Mouse (Mus musculus) midbrain, embryonic 15.5 days (tissue): ENCODE data around the gene Ada. TPM values are rescaled to one million over a fixed set of nuclear protein-coding genes. Genes with fewer than 3 reads are reported as not detected.
"Not testable (repeated sequence)": the region's sequence is repeated elsewhere in the genome, so short reads cannot be mapped to it uniquely, and the experiment has no call there.

Experiments used
- ATAC-seq: fragments of 200-750 bp; cut with Nextera tagmentation; replicated peaks from 2 replicates; pipeline ENCODE4 v1.8.0; 2017; ENCODE audit warnings: moderate TSS enrichment
- H3K27ac ChIP-seq: fragments of 300-500 bp; sonication (generic); 2 replicates; pipeline ENCODE4 v1.5.1; 2015; ENCODE audit warnings: mild to moderate bottlenecking, inconsistent platforms
- H3K27me3 ChIP-seq: fragments of 300-500 bp; sonication (generic); replicated peaks from 2 replicates; pipeline ENCODE4 v1.6.1; 2015; ENCODE audit warnings: inconsistent platforms
- H3K36me3 ChIP-seq: fragments of 300-500 bp; sonication (generic); replicated peaks from 2 replicates; pipeline ENCODE4 v1.6.1; 2015; ENCODE audit warnings: inconsistent platforms
- H3K4me1 ChIP-seq: fragments of 300-500 bp; sonication (generic); 2 replicates; pipeline ENCODE4 v1.6.1; 2015; ENCODE audit warnings: inconsistent platforms
- H3K4me2 ChIP-seq: fragments of 300-500 bp; sonication (generic); 2 replicates; pipeline ENCODE4 v1.6.1; 2015; ENCODE audit warnings: inconsistent platforms, mild to moderate bottlenecking, moderate library complexity
- H3K4me3 ChIP-seq: fragments of 300-500 bp; sonication (generic); 2 replicates; pipeline ENCODE4 v1.5.1; 2015; ENCODE audit warnings: mild to moderate bottlenecking, inconsistent platforms
- H3K9ac ChIP-seq: fragments of 300-500 bp; sonication (generic); 2 replicates; pipeline ENCODE4 v1.6.1; 2015; ENCODE audit warnings: mild to moderate bottlenecking, inconsistent platforms
- H3K9me3 ChIP-seq: fragments of 300-500 bp; sonication (generic); 2 replicates; pipeline ENCODE4 v1.6.1; 2016; ENCODE audit warnings: inconsistent platforms
- WGBS: fragments of 180-500 bp; shearing (Covaris S2); methylation state at CpG from one replicate; pipeline ENCODE4 v1.1.7; 2015; ENCODE audit warnings: mixed read lengths; 5-methylcytosine and 5-hydroxymethylcytosine counted together
- polyA plus RNA-seq: library from polyadenylated mRNA; unstranded; fragments of >200 nt; fragmentation: Nextera tagmentation; extraction: Ambion mirVana; gene quantifications from 2 replicates; pipeline ENCODE4 v1.2.1, GENCODE M21; 2015

The Ada gene
- polyA plus RNA-seq, 1 experiment from 2014 or later, result 3.9 TPM

DNA sequence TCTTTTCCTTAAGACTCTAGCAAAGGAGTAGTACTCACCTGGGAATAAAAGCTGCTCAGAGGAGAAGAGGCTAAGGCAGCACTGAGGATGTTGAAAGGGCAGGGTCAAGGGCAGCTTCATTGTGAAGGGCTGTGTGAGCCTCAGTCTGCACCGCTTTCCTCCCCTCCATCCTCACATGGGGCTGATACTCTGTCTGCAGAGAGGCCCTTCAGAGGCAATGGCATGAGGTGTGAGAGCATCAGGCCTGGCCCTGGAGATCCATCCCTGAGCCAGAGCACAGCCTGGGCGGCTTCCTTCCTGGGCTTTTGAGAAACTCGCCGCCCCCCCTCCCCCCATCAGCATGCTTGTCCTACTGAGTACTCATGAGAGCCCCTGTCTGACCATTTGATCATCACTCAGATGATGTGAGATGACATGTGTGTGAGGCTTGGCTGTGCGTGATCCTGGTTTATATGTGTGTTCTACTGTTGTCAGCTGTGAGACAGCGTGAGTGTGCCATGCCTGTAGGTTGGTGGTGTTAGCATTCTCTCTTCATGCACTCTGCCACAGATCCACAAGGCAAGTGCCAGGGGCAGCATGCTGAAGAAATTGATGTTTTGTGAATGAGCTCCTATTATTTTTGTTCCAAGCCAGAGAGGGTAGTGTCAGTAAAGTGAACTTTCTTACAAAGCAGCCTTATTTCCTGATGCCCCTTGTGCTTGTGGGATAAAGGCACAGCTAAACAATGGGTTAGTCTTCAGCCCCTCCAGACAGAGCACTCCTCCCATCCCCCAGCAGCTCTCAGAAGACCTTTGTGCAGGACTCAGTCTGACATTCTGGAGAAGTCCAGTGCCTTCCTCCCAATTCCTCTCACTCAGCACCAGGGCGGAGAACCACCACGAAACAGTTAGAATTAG lies 59.4 kb downstream of the Ada start:
- 46% methylated on average over 8 of the region's 8 CpGs for WGBS
- Histone ChIP-seq H3K9ac (no peak overlapping the region), H3K36me3 (no peaks in the 10 kb centered on the region), H3K9me3 (no peaks in the 10 kb centered on the region), H3K4me3 (no peak overlapping the region), H3K4me2 (no peak overlapping the region), H3K27ac (0 out of 2 replicates have a peak overlapping the region, but pooled peaks have one; percentile 34), H3K27me3 (no peaks in the 10 kb centered on the region), H3K4me1 (peaks cover 19% of the 10 kb centered on the region)
- 0 out of 2 replicates have a peak, but pooled peaks have one; percentile 52 for ATAC-seq

DNA sequence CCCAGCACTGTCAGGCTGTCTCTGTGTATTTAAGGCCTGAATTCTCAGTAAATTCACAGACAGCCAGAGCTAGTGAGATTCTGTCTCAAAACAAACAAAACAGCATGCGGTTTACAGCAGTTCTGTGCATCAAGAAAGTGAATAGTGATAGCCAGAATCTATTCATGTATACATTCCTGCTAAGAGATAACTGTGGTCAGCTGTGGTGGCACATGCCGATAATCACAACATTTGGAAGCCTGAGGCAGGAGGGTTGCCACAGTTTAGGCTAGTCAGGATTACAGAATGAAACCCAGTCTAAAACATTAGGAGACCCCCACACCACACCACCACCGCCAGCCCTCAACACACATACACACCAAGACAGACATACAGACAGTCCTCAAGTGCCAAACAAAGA lies 60.3 kb downstream of the Ada start:
- Histone ChIP-seq H3K4me1 (peaks cover 23% of the 10 kb centered on the region), H3K4me2 (no peak overlapping the region), H3K36me3 (no peaks in the 10 kb centered on the region), H3K27ac (peak overlapping the region; percentile 25; the same call in 1 of the 2 replicates), H3K9me3 (no peaks in the 10 kb centered on the region), H3K9ac (no peak overlapping the region), H3K27me3 (no peaks in the 10 kb centered on the region), H3K4me3 (no peak overlapping the region)
- WGBS, result 92% methylated on average over 3 of the region's 3 CpGs
- no peak for ATAC-seq

DNA sequence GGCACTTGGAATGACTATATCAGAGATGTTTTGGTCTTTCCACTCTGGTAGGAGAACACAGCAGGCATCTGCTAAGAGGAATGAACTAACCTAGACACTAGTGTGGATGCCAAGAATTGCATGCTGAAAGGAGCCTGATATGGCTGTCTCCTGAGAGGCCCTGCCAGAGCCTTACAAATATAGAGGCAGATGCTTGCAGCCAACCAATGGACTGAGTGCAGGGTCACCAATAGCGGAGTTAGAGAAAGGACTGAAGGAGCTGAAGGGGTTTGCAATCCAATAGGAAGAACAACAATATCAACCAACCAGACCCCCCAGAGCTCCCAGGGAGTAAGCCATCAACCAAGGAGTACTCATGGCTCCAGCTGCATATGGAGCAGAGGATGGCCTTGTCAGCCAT lies 61.7 kb downstream of the Ada start:
- ATAC-seq, H3K36me3 ChIP-seq: not testable (repeated sequence)

DNA sequence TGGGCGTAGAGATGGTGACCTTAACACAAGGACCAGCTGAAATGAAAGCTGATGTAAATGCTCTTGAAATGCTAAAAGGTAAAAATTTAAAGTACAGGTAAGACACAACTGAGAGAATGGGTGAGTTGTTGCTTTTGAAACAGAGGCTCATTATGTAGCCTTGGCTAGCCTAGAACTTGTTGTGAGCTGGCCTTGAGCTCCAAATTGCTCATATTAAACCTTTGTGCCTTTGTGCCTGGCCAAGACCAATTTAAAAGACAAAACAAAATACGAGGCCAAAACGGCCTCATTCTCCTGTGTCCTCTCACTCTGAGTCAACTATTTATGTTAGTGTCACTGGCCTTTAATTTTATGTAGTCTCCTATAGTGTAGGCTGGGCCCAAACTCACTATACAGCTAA lies 63.2 kb downstream of the Ada start:
- no peak overlapping the region for H3K4me2 ChIP-seq
- no peak overlapping the region for H3K4me3 ChIP-seq
- no peak overlapping the region for H3K27ac ChIP-seq
- no peak for ATAC-seq
- H3K9ac ChIP-seq, result no peak overlapping the region
- H3K36me3 ChIP-seq, result no peaks in the 10 kb centered on the region
- no peaks in the 10 kb centered on the region for H3K9me3 ChIP-seq
- WGBS, result 88% methylated on average over 3 of the region's 3 CpGs
- no peaks in the 10 kb centered on the region for H3K27me3 ChIP-seq
- peaks cover 26% of the 10 kb centered on the region for H3K4me1 ChIP-seq

More for the DNA sequence above, 61.7 kb downstream of the Ada start:
- H3K4me3 ChIP-seq, H3K9me3 ChIP-seq, H3K27ac ChIP-seq, H3K27me3 ChIP-seq, H3K4me2 ChIP-seq, H3K9ac ChIP-seq: not testable (repeated sequence)
- 100% methylated on average over 1 of the region's 1 CpGs for WGBS
- peaks cover 26% of the 10 kb centered on the region for H3K4me1 ChIP-seq

DNA sequence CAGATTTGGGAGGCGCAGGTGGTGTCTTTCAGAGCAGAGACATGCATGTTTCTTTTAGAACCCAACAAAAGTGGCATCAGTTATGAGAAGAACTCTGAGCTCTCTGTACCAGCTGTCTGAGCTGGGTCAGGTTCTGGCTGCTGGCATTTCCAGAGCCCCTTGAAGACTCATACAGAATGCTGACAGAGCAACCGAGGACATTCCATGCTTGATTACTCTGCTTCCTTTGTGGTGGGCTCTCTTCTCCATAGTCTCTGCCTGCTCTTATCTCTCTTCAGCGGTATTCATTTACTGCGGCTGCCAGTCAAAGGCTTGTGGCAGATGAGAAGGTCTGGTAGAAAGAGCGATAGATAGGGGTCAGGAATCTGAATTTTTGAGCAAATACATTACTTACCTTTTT lies 63.8 kb downstream of the Ada start:
- Histone ChIP-seq H3K27me3 (no peaks in the 10 kb centered on the region), H3K9ac (no peak overlapping the region), H3K36me3 (no peaks in the 10 kb centered on the region), H3K9me3 (no peaks in the 10 kb centered on the region), H3K4me2 (no peak overlapping the region), H3K27ac (no peak overlapping the region), H3K4me1 (peaks cover 26% of the 10 kb centered on the region), H3K4me3 (no peak overlapping the region)
- no peak for ATAC-seq
- 84% methylated on average over 5 of the region's 5 CpGs for WGBS

DNA sequence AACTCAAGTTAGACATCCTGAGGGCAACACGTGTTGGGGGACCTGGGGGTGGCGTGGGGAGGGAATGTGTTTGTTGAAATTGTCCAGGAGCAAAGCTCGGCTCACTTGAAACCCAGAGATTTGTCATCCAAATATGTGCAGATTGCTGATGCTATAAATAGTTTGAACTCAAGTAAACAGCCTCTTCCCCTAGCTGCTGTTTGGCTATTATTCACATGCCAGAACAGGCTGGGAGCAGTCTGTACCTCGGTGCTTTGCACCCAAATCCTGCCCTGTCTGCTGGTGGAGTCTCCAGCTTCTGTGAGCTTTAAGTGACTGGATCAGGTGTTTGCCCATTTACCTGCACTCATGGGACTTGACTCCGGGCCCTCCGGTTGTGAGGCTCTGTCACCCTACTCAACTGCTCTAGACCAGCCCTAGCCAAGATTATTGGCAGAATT lies 64.3 kb downstream of the Ada start:
- Histone ChIP-seq H3K36me3 (no peaks in the 10 kb centered on the region), H3K9ac (no peak overlapping the region), H3K27me3 (no peaks in the 10 kb centered on the region), H3K9me3 (no peaks in the 10 kb centered on the region), H3K4me3 (no peak overlapping the region), H3K4me1 (peaks cover 24% of the 10 kb centered on the region), H3K4me2 (no peak overlapping the region), H3K27ac (no peak overlapping the region)
- ATAC-seq, result no peak
- 79% methylated on average over 6 of the region's 6 CpGs for WGBS

DNA sequence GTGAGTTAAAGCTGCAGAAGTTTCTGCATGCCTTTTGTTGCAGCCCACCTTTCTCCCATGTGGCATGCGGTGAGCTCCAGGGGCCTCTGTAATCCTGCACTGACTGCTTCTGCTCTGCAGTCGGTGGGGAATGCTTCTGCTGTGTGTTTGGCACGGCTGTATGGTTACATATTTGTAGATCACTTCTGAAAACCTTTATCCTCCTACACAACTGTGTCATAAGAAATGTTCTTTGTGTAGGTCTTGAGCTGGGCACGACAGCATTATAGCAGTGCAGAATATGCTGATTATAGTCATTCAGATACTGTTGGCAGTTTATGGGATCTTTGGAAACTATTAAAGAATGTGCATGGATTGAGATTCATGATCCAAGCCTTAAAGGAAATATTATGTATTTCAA lies 64.8 kb downstream of the Ada start:
- H3K27me3 ChIP-seq, result no peaks in the 10 kb centered on the region
- ATAC-seq, result no peak
- H3K4me1 ChIP-seq, result peaks cover 19% of the 10 kb centered on the region
- H3K4me2 ChIP-seq, result no peak overlapping the region
- H3K36me3 ChIP-seq, result no peaks in the 10 kb centered on the region
- H3K9me3 ChIP-seq, result no peaks in the 10 kb centered on the region
- H3K9ac ChIP-seq, result no peak overlapping the region
- H3K4me3 ChIP-seq, result no peak overlapping the region
- H3K27ac ChIP-seq, result no peak overlapping the region
- WGBS, result 49% methylated on average over 4 of the region's 4 CpGs

DNA sequence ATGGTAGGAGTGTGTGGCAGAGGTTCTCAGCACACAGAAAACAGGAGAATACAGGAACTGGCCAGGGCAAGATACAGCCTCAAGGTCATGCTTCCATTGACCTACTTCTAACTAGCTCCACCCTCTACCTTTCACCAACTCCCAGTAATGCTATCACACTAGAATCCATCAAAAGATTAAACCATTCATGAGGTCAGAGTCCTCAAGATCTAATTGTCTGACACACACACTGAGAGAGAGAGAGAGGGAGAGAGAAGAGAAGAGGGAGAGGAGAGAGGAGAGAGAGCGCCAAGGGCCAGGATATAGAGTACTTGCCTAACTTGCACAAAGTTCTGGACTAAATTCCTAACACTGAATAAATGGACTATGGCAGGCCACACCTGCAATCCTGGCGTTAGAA lies 67.7 kb downstream of the Ada start:
- H3K36me3 ChIP-seq, result no peaks in the 10 kb centered on the region

DNA sequence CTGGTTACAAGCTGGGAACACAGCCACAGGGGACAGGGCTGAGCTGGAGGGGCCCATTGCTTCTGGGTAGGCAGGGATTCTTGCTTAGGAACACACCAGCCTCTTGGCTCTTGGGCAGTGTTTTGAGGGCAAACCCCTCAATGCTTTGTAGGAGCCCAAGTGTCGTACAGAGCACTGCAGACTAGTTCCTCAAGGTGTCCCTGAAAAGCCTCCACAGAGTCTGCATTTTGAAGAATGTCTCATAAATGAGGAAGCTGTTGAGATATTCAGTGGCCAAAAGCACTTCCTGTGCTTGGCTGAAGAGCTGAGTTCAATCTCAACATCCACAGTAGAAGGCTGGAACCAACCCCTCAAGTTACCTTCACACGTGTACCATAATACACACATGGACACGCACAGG lies 73.3 kb downstream of the Ada start:
- Histone ChIP-seq H3K9me3 (no peaks in the 10 kb centered on the region), H3K36me3 (no peaks in the 10 kb centered on the region), H3K4me1 (peaks cover 12% of the 10 kb centered on the region), H3K27ac (no peak overlapping the region), H3K4me3 (no peak overlapping the region), H3K9ac (no peak overlapping the region), H3K4me2 (no peak overlapping the region), H3K27me3 (no peaks in the 10 kb centered on the region)
- 93% methylated on average over 3 of the region's 3 CpGs for WGBS
- ATAC-seq, result no peak

More for the DNA sequence above, 67.7 kb downstream of the Ada start:
- H3K9ac ChIP-seq, result no peak overlapping the region
- 88% methylated on average over 2 of the region's 2 CpGs for WGBS
- no peak overlapping the region for H3K4me2 ChIP-seq
- no peaks in the 10 kb centered on the region for H3K27me3 ChIP-seq
- H3K9me3 ChIP-seq, result no peaks in the 10 kb centered on the region
- H3K4me1 ChIP-seq, result peaks cover 14% of the 10 kb centered on the region
- ATAC-seq, result no peak
- no peak overlapping the region for H3K4me3 ChIP-seq
- no peak overlapping the region for H3K27ac ChIP-seq

Other genes starting within 250 kb of the Ada start
- gene Hnf4a, start 243.4 kb downstream of the Ada start, polyA plus RNA-seq, result not detected in 2 replicates
- gene Ttpal, start 147.9 kb downstream of the Ada start, polyA plus RNA-seq, result 47.1 and 50.2 TPM in 2 replicates
- gene Serinc3, start 105.1 kb downstream of the Ada start, polyA plus RNA-seq, result 33.0 and 35.9 TPM in 2 replicates
- 125 TPM in 2 replicates for gene Pkig, start 91.9 kb downstream of the Ada start, polyA plus RNA-seq
- gene Ccn5, start 70.6 kb upstream of the Ada start, polyA plus RNA-seq, result 0.28 and 0.68 TPM in 2 replicates
- gene Kcnk15, start 103.4 kb upstream of the Ada start, polyA plus RNA-seq, result 0.22 TPM in 1 of 2 replicates, not detected in the other
- gene Rims4, start 168.4 kb upstream of the Ada start, polyA plus RNA-seq, result 21.1 TPM in 2 replicates
- 481 and 500 TPM in 2 replicates for gene Ywhab, start 244.7 kb upstream of the Ada start, polyA plus RNA-seq